Mouse (Mus musculus) limb, embryonic 11.5 days (tissue): ENCODE data around the gene Nipal1. TPM values are rescaled to one million over a fixed set of nuclear protein-coding genes. Genes with fewer than 3 reads are reported as not detected.

ENCODE experiments used
- ATAC-seq: fragments of 200-750 bp; cut with Nextera tagmentation; 2 replicates; pipeline ENCODE4 v1.8.0; 2017; ENCODE audit warnings: low read depth; ENCODE audit not compliant: insufficient number of reproducible peaks, low FRiP score, low TSS enrichment
- DNase-seq: peaks from one replicate; pipeline ENCODE4 v3.0.0-alpha.2; 2015; ENCODE audit warnings: low spot score
- H3K27ac ChIP-seq: fragments of 300-500 bp; sonication (generic); replicated peaks from 2 replicates; pipeline ENCODE4 v1.5.1; 2014; ENCODE audit warnings: low read depth, mild to moderate bottlenecking, low read length
- H3K27me3 ChIP-seq: fragments of 300-500 bp; sonication (generic); 2 replicates; pipeline ENCODE4 v1.6.1; 2014; ENCODE audit warnings: mild to moderate bottlenecking, low read length, mixed read lengths; ENCODE audit not compliant: control insufficient read depth, insufficient read depth
- H3K36me3 ChIP-seq: fragments of 300-500 bp; sonication (generic); 2 replicates; pipeline ENCODE4 v1.6.1; 2014; ENCODE audit warnings: mild to moderate bottlenecking, low read length, moderate library complexity, mixed read lengths; ENCODE audit not compliant: control insufficient read depth, insufficient read depth
- H3K4me1 ChIP-seq: fragments of 300-500 bp; sonication (generic); 2 replicates; pipeline ENCODE4 v1.6.1; 2014; ENCODE audit warnings: low read length, mixed read lengths; ENCODE audit not compliant: control insufficient read depth, insufficient read depth
- H3K4me2 ChIP-seq: fragments of 300-500 bp; sonication (generic); 2 replicates; pipeline ENCODE4 v1.6.1; 2014; ENCODE audit warnings: low read depth, mild to moderate bottlenecking, moderate library complexity; ENCODE audit not compliant: severe bottlenecking
- H3K4me3 ChIP-seq: fragments of 300-500 bp; sonication (generic); 2 replicates; pipeline ENCODE4 v1.5.1; 2014; ENCODE audit warnings: low read depth, low read length
- H3K9ac ChIP-seq: fragments of 300-500 bp; sonication (generic); 2 replicates; pipeline ENCODE4 v1.6.1; 2014; ENCODE audit warnings: mild to moderate bottlenecking, low read length
- H3K9me3 ChIP-seq: fragments of 300-500 bp; sonication (generic); 2 replicates; pipeline ENCODE4 v1.6.1; 2016; ENCODE audit warnings: low read length; ENCODE audit not compliant: control insufficient read depth
- WGBS: fragments of 180-500 bp; shearing (Covaris S2); extraction: QIAGEN DNeasy Blood & Tissue Kit; methylation state at CpG from one replicate; pipeline ENCODE4 v1.1.7; 2014; 5-methylcytosine and 5-hydroxymethylcytosine counted together
- polyA plus RNA-seq: library from polyadenylated mRNA; unstranded; fragments of >200 nt; fragmentation: Nextera tagmentation; extraction: Ambion mirVana; gene quantifications from 2 replicates; pipeline ENCODE4 v1.2.1, GENCODE M21; 2014

Nipal1 gene
- 0.21 and 0.41 TPM in 2 replicates for polyA plus RNA-seq

DNA sequence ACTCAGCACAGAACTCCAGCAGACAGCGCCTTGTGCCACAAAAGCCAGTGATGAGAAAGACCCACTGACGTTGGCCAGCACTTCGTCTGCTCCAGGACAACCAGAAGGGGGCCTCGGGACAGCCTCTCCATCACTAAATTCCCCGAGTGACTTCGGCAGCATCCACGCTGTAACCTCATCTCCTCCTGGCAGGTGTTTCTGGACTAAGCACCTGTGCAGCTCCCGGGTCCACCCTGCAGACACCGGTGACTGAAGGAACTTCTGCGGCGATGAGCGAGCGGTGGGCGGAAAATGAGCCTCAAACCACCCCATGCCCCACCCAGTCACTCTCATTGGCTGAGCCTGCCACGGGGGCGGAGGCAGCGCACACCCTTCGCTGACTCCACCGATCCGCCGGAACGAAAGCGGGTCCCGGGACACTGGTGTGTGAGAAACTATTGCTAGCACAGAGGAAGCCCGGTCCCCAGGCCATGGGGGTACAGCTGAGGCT lies at the start of gene Nipal1:
Nipal1 (plus strand) TSS at position 378 of the 490 bp plus-strand sequence.
- ATAC-seq (peak; percentile 93), DNase-seq (peak; percentile 83)
- Histone ChIP-seq H3K27ac (no peak within 1 kb of the TSS), H3K4me2 (peak within 1 kb of the TSS; percentile 89), H3K4me1 (no peaks in the 10 kb centered on the region), H3K9ac (no peak within 1 kb of the TSS), H3K4me3 (peak within 1 kb of the TSS; percentile 49), H3K9me3 (no peaks in the 10 kb centered on the region), H3K36me3 (no peaks in the 10 kb centered on the region), H3K27me3 (peaks cover 6% of the 10 kb centered on the region; the same call in 1 of the 2 replicates)
- 1% methylated on average over 25 of the region's 25 CpGs for WGBS

- Histone ChIP-seq H3K4me3 (no peak overlapping the region), H3K27ac (no peak overlapping the region), H3K27me3 (no peaks in the 10 kb centered on the region), H3K4me1 (no peaks in the 10 kb centered on the region), H3K4me2 (no peak overlapping the region), H3K36me3 (no peaks in the 10 kb centered on the region), H3K9me3 (no peaks in the 10 kb centered on the region), H3K9ac (no peak overlapping the region)
- 16% methylated on average over 5 of the region's 5 CpGs for WGBS
- ATAC-seq (no peak), DNase-seq (peak; percentile 64)
Measured at GRCm38 (mm10) chr5:72601006-72601405, 46.6 kb upstream of the Nipal1 start.

DNA sequence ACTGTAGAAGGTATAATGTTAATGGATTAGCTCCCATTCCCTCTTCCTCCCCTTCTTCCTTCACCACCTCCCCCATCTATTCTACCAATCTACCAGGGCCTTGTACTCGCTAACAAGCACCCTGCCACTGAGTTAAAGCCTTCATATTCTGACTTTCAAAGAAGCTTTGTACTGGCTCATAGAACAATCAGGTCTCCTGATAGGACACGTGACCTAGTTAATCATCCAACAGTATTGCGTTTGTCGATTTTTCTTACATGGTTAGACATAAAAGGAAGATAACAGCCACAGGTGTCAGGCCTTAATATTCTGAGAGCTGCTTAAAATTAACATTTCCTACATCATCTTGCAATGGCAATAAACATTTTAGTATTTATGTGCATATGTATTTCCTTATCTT lies 44.5 kb upstream of the Nipal1 start:
- Histone ChIP-seq H3K9me3 (no peaks in the 10 kb centered on the region), H3K27ac (no peak overlapping the region), H3K4me2 (no peak overlapping the region), H3K4me3 (no peak overlapping the region), H3K36me3 (no peaks in the 10 kb centered on the region), H3K9ac (no peak overlapping the region), H3K27me3 (no peaks in the 10 kb centered on the region), H3K4me1 (no peaks in the 10 kb centered on the region)
- ATAC-seq, result no peak
- WGBS, result 91% methylated on average over 4 of the region's 4 CpGs
- no peak for DNase-seq

GRCm38 (mm10) chr5:72617413-72617812 lies 30.2 kb upstream of the Nipal1 start:
- H3K4me2 ChIP-seq, result no peak overlapping the region
- ATAC-seq, result no peak
- H3K4me3 ChIP-seq, result no peak overlapping the region
- no peak overlapping the region for H3K9ac ChIP-seq
- H3K27ac ChIP-seq, result no peak overlapping the region
- H3K9me3 ChIP-seq, result no peaks in the 10 kb centered on the region
- H3K4me1 ChIP-seq, result no peaks in the 10 kb centered on the region
- no peak for DNase-seq
- H3K36me3 ChIP-seq, result no peaks in the 10 kb centered on the region
- 87% methylated on average over 4 of the region's 4 CpGs for WGBS
- H3K27me3 ChIP-seq, result no peaks in the 10 kb centered on the region

- DNase-seq (no peak), ATAC-seq (no peak)
- H3K9ac ChIP-seq, result no peak overlapping the region
- H3K36me3 ChIP-seq, result no peaks in the 10 kb centered on the region
- H3K4me2 ChIP-seq, result no peak overlapping the region
- no peak overlapping the region for H3K4me3 ChIP-seq
- WGBS, result 90% methylated on average over 1 of the region's 1 CpGs
- H3K9me3 ChIP-seq, result no peaks in the 10 kb centered on the region
- H3K27me3 ChIP-seq, result no peaks in the 10 kb centered on the region
- H3K4me1 ChIP-seq, result no peaks in the 10 kb centered on the region
- H3K27ac ChIP-seq, result no peak overlapping the region
Measured at GRCm38 (mm10) chr5:72621022-72621421, 26.6 kb upstream of the Nipal1 start.

- no peak overlapping the region for H3K9ac ChIP-seq
- no peaks in the 10 kb centered on the region for H3K4me1 ChIP-seq
- H3K27me3 ChIP-seq, result no peaks in the 10 kb centered on the region
- H3K36me3 ChIP-seq, result no peaks in the 10 kb centered on the region
- no peak overlapping the region for H3K4me3 ChIP-seq
- H3K9me3 ChIP-seq, result no peaks in the 10 kb centered on the region
- no peak overlapping the region for H3K4me2 ChIP-seq
- no peak overlapping the region for H3K27ac ChIP-seq
- ATAC-seq (no peak), DNase-seq (no peak)
- 92% methylated on average over 6 of the region's 6 CpGs for WGBS
Measured at GRCm38 (mm10) chr5:72630026-72630425, 17.6 kb upstream of the Nipal1 start.

GRCm38 (mm10) chr5:72634791-72635271 lies 12.8 kb upstream of the Nipal1 start:
- no peak for ATAC-seq
- no peaks in the 10 kb centered on the region for H3K27me3 ChIP-seq
- no peaks in the 10 kb centered on the region for H3K36me3 ChIP-seq
- H3K9ac ChIP-seq, result no peak overlapping the region
- no peak overlapping the region for H3K27ac ChIP-seq
- H3K4me3 ChIP-seq, result no peak overlapping the region
- H3K4me1 ChIP-seq, result no peaks in the 10 kb centered on the region
- H3K4me2 ChIP-seq, result no peak overlapping the region
- H3K9me3 ChIP-seq, result no peaks in the 10 kb centered on the region
- DNase-seq, result no peak
- 86% methylated on average over 9 of the region's 9 CpGs for WGBS

GRCm38 (mm10) chr5:72636122-72636521 lies 11.5 kb upstream of the Nipal1 start:
- ATAC-seq, result no peak
- no peak overlapping the region for H3K4me3 ChIP-seq
- H3K36me3 ChIP-seq, result no peaks in the 10 kb centered on the region
- 56% methylated on average over 3 of the region's 3 CpGs for WGBS
- no peak for DNase-seq
- H3K9me3 ChIP-seq, result no peaks in the 10 kb centered on the region
- no peak overlapping the region for H3K4me2 ChIP-seq
- no peak overlapping the region for H3K9ac ChIP-seq
- H3K27ac ChIP-seq, result no peak overlapping the region
- H3K27me3 ChIP-seq, result no peaks in the 10 kb centered on the region
- no peaks in the 10 kb centered on the region for H3K4me1 ChIP-seq

DNA sequence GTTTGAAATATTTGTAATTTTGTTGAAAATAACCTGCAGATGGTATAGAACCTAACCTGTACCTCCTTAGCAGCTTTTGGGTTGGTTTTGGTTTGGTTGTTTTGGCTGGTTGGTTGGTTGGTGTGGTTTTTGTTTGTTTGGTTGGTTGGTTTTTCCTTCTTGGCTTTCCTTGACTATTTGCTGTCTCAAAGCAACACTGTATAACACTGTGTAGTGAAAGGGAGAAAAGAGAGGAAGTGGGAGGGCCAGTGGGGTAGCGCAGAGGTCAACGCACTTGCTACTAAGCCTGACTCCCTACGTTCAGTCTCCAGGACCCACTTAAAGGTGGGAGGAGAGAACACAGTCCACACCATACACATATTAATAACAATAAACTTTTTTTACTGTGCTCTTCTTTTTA lies 11.0 kb upstream of the Nipal1 start:
- WGBS, result 86% methylated on average over 3 of the region's 3 CpGs
- DNase-seq, result no peak
- Histone ChIP-seq H3K27ac (no peak overlapping the region), H3K27me3 (no peaks in the 10 kb centered on the region), H3K4me3 (no peak overlapping the region), H3K36me3 (no peaks in the 10 kb centered on the region), H3K9ac (no peak overlapping the region), H3K4me1 (no peaks in the 10 kb centered on the region), H3K9me3 (no peaks in the 10 kb centered on the region), H3K4me2 (no peak overlapping the region)
- no peak for ATAC-seq
